Mouse (Mus musculus) thymus, postnatal 14 days (tissue): Measurements from ENCODE around the gene Kxd1.

Experiments used
- DNase-seq: peaks from one replicate; pipeline ENCODE4 v3.0.0; 2021

Kxd1 gene

GRCm38 (mm10) chr8:70546412-70546811, 18.7 kb upstream of the Kxd1 start:
- DNase-seq = no peak

GRCm38 (mm10) chr8:70544200-70544687, 16.5 kb upstream of the Kxd1 start:
- peak; percentile 41 for DNase-seq

- DNase-seq = no peak
Observed at GRCm38 (mm10) chr8:70541081-70541480, 13.3 kb upstream of the Kxd1 start.

GRCm38 (mm10) chr8:70540507-70541071, 12.8 kb upstream of the Kxd1 start:
- DNase-seq = no peak

GRCm38 (mm10) chr8:70540013-70540506, 12.3 kb upstream of the Kxd1 start:
- DNase-seq = no peak

- DNase-seq = peak; percentile 100
Observed at GRCm38 (mm10) chr8:70539077-70539813, 11.5 kb upstream of the Kxd1 start, which contains the start of gene Ell. TSS of gene Ell (plus strand) at chr8:70539457.

- peak; percentile 100 for DNase-seq
Observed at GRCm38 (mm10) chr8:70538633-70539076, 10.9 kb upstream of the Kxd1 start.

- peak; percentile 46 for DNase-seq
Observed at GRCm38 (mm10) chr8:70538024-70538579, 10.3 kb upstream of the Kxd1 start.

- DNase-seq = no peak
Observed at GRCm38 (mm10) chr8:70535701-70536100, 7.9 kb upstream of the Kxd1 start.

GRCm38 (mm10) chr8:70535221-70535620, 7.5 kb upstream of the Kxd1 start:
- DNase-seq = no peak

GRCm38 (mm10) chr8:70534281-70534680, 6.5 kb upstream of the Kxd1 start:
- no peak for DNase-seq

- no peak for DNase-seq
Observed at GRCm38 (mm10) chr8:70530314-70530713, 2.6 kb upstream of the Kxd1 start.

GRCm38 (mm10) chr8:70529741-70530161, 2.0 kb upstream of the Kxd1 start:
- DNase-seq = no peak

GRCm38 (mm10) chr8:70529299-70529698, 1.5 kb upstream of the Kxd1 start:
- DNase-seq = no peak

GRCm38 (mm10) chr8:70528182-70528797, 534 bp upstream of the Kxd1 start:
- no peak for DNase-seq

- DNase-seq = peak; percentile 36
Observed at GRCm38 (mm10) chr8:70527111-70527511, 645 bp downstream of the Kxd1 start.

GRCm38 (mm10) chr8:70522592-70523403, 5.0 kb downstream of the Kxd1 start:
- DNase-seq = peak; percentile 97

- no peak for DNase-seq
Observed at GRCm38 (mm10) chr8:70519606-70520005, 8.2 kb downstream of the Kxd1 start.

- DNase-seq = no peak
Observed at GRCm38 (mm10) chr8:70519043-70519442, 8.7 kb downstream of the Kxd1 start.

GRCm38 (mm10) chr8:70517940-70518643, 9.7 kb downstream of the Kxd1 start:
- DNase-seq = no peak

GRCm38 (mm10) chr8:70513441-70513840, 14.3 kb downstream of the Kxd1 start:
- DNase-seq = no peak
